Mouse (Mus musculus) cerebellum, postnatal 14 days (tissue): Measurements from ENCODE around the gene Dppa5a.
"Not testable (repeated sequence)": the region's sequence is repeated elsewhere in the genome, so short reads cannot be mapped to it uniquely, and the experiment has no call there.

Experiments
- DNase-seq, 2 experiments: peaks; one replicate each; pipeline ENCODE4 v3.0.0; 2021; ENCODE audit warnings: mixed read lengths in 2 of 2

Dppa5a gene

GRCm38 (mm10) chr9:78367959-78368358 lies at the start of gene Dppa5a:
TSS of gene Dppa5a (minus strand) at chr9:78368177.
- not testable (repeated sequence) for DNase-seq

GRCm38 (mm10) chr9:78401596-78401995 lies 33.6 kb upstream of the Dppa5a start:
- DNase-seq = no peak

DNA sequence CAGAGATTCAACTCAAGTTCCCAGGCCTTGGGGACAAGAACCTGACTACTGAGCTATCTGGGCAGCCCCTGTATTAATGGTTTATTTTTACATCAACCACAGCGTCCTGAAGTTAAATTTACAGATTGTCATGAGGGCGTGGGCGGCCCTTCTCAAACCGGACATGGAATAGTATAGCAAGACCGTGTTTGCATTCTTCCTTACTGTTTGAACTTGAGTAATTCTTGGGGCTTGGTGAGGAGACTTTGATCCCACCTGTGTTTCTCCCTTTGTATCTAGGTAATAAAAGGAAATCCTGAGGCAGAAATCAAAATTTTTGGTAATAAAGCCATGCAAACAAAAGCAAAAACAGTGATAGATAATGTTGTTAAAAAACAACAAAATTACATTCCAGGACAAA lies 32.6 kb upstream of the Dppa5a start:
- no peak for DNase-seq

DNA sequence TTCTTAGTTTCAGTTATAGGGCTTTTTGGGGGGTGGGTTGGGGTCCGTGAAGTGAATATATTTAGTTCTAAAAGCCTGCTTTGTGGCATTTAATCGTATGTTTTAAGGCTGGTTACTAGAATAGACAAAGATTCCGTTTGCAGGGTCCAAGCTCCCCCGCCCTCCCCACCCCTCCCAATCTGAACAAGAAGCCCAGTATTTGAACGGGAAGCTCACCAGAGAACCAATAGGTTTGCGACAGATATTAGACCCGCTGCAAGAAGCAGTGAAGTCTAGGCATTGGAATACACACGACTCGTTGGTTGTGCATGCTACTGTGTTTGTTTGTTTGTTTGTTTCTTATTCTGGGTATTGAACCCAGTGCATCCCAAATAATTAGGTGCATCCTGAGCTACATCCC lies 28.5 kb upstream of the Dppa5a start:
- DNase-seq = no peak

DNA sequence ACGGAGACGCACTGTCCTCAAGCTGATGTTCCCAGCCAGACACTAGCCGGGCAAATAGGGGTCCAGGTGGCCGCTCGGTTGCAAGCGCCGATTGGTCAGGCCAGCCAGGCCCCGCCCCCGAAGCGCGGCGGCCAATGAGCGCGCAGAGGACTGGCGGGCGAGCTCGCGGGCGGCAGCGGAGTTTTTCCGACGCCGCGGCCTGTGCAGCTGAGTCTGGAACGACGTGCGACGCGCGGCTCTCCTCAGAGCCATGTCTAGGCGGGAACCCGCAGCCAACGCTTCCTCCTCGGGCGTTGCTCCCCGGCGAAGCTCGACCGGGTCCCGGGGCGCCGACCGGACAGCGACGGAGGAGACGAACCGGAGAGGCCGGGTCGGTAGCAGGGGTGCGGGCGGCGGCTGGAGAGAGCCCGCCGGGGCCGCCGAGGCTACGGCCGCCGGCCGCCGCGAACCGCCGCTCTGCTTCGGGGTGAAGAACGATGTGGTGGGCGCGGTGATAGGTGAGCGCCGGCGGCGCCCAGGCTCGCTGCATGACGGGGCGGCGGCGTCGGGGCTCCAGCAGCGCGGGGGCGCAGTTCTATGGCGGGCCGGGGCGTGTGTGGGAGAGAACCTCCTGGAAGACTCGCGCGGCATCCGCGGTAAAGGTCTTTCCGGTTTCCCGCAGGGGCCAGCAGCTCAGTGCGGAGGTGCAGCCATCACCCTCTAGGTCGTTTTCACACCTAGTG lies 27.8 kb upstream of the Dppa5a start, which contains the start of gene Ddx43:
TSS of gene Ddx43 (plus strand) at position 148 of the 722 bp plus-strand sequence.
- peak; percentile 64 to 68 for DNase-seq

- no peak for DNase-seq
Measured at GRCm38 (mm10) chr9:78395244-78395629, 27.3 kb upstream of the Dppa5a start.

GRCm38 (mm10) chr9:78394602-78395001 lies 26.6 kb upstream of the Dppa5a start:
- DNase-seq = no peak

GRCm38 (mm10) chr9:78393741-78394140 lies 25.8 kb upstream of the Dppa5a start:
- no peak for DNase-seq

GRCm38 (mm10) chr9:78389981-78390380 lies 22.0 kb upstream of the Dppa5a start:
- DNase-seq = no peak

GRCm38 (mm10) chr9:78386947-78387346 lies 19.0 kb upstream of the Dppa5a start:
- DNase-seq = no peak

- DNase-seq = peak in 1 of 2 experiments; percentile 6
Measured at GRCm38 (mm10) chr9:78385893-78386292, 17.9 kb upstream of the Dppa5a start.

- DNase-seq = peak; percentile 58 to 70
Measured at GRCm38 (mm10) chr9:78378113-78378785, 10.3 kb upstream of the Dppa5a start, which contains the start of gene Ooep. TSS of gene Ooep (minus strand) at chr9:78378725.

GRCm38 (mm10) chr9:78377546-78377945 lies 9.6 kb upstream of the Dppa5a start:
- DNase-seq = no peak

DNA sequence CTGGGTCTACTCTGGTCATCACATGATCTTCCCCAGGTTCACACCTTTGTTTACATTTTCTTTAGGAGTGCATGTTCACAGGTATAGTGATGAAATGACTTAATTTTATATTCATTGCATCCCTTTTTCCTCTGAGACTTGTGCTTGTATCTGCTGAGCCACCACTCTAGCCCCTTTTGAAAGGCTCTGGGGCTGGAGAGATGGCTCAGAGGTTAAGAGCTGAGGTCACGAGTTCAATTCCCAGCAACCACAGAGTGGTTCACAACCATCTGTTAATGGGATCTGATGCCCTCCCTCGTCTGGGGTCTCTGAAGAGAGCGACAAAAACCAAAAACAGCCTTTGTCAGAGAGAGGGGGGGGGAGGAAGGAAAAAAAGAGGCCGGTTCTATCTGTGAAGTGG lies 7.5 kb upstream of the Dppa5a start:
- no peak for DNase-seq

- DNase-seq = no peak
Measured at GRCm38 (mm10) chr9:78374885-78375389, 7.0 kb upstream of the Dppa5a start.

- no peak for DNase-seq
Measured at GRCm38 (mm10) chr9:78374397-78374796, 6.4 kb upstream of the Dppa5a start.

GRCm38 (mm10) chr9:78372827-78373504 lies 5.0 kb upstream of the Dppa5a start:
- DNase-seq = no peak

DNA sequence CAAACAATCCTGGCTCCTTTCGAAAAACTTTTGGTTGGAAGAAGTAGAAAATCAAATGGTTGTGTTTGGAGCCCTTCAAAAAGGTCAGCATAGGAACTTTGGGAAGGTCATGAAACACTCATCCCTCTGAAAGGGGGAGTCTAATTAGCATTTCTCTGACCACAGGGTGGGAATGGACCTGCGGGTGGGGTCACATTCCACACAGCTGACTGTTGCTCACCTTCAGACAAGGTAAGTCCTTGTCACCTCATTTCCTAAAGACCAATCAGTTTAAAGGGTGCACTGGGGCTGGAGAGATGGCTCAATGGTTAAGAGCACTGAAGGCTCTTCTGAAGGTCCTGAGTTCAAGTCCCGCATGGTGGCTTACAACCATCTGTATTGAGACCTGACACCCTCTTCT lies 3.5 kb upstream of the Dppa5a start:
- DNase-seq = no peak

DNA sequence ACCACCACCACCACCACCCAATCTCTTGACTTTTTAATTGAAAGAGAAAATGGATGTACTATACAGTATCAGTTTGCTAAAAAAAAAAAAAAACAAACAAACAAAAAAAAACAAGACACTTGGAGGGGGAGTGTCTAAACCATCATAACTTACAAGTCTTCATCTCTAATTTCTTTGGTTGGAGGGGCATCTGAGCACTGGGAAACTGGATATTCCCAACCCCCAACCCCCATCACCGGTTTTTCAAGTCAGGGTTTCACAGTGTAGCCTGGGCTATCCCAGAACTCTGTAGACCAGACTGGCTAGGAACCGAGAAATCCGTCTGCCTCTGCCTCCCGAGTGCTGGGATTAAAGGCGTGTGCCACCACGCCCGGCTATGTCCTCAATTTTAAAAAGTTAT lies 1.8 kb upstream of the Dppa5a start:
- no peak for DNase-seq

DNA sequence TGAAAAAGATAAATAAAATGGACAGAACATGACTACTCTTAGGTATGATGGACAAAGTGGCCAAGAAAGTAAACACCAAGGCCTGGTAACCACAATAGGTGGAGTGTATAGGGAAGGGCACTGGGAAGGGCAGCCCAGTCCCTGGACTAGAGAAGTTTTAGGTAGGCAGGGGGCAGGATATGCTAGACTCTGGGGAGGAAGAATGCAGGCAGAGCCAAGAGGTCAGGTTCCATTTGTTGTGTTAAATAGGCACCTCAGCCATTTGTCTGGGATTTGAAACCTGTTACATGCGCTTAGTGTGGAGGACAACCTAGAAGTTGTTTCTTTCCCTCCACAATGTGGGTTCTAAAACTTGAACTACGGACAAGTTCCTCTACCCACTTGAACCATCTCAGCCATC lies 1.4 kb upstream of the Dppa5a start:
- DNase-seq = no peak

- no peak for DNase-seq
Measured at GRCm38 (mm10) chr9:78368671-78369293, 805 bp upstream of the Dppa5a start.

DNA sequence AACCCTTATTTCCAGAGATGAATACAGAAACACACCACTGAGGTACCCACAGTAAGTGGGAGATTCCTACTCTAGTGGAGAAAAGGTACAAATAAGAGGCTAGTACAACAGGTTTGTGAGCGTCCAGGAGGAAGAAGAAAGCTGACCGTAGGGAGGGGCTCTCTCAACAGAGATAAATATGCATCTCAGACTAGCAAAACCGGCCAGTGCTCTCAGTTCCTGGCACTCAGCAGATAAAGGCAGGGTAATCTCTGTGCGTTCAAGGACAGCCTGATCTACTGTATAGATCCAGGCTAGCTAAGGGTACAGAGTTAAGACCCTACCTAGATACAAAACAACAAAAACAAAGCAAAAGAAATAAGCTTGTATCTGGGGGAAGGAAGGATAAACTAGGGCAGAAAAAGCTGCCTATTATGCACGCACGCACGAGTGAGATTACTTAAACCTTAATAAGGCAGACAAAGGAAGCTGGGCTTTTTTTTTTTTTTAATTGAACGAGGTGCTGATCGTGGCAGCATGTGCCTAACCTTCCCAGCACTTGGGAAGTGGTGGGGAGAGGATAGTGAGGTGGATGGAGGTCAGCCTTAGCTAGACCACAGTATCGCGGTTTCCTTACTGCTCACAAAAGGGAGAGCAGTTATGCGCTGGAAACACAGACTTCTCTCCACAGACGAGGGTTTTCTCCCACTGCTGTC lies 2.0 kb downstream of the Dppa5a start:
- DNase-seq = no peak
